Mouse (Mus musculus): ENCODE measurements around the gene Ttll8.

Ttll8 gene

DNA sequence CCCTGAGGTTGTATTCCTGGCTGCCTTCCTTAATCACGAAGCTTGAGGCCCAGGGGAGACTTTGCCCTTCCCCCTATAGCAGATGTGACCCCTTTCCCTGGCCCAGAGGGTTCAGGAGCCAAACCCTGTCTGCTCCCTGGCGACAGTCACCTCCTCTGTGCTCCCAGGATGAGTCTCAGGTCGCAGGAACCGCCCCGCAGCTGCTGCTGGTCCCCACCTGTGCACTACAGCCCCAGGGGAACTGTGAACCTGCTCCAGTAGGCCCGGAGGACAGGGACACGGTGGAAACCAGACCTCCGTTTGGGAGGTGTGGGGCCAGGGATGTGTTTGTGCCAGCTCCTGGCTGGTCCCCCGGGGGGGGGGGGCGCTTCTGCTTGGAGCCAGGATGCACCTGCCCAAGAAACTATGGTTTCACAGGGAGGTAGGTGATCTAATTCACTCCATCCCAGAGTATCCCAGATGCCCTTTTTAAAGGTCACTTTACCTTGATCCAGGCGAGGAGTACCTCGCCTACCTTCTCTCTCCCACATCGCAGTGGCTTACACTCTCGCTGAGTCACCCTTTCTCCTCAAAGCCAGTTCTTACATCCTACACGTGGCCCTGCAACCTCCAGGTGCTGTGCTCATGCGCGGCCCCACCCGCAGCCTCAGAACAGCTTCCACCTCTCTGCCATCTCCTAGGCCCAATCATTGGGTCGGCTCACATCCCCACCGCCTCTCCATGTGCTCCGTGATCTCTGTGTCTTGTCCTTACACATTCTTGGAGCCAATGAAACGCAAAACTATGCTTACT, 72.8 kb downstream of the Ttll8 start:
- no peak for DNase-seq (ENCODE audit: low spot score)

DNA sequence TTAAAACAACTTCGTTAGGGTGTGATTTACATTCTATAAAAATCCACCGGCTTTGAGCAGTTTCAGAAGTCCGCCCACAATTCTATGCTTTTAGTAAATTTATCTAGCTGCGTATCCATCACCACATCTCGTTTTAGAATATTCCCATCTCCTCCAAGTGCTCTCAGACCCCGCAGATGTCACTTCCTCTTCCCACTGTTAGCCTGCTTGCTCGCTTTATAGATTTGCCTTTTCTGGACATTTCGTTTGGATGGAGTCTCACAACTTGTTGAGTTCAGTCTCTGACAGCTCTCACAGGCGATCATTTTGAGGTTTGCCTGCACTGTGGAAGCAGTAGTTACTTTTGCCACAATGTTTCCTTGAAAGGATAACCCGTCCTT, 77.2 kb downstream of the Ttll8 start:
- DNase-seq (ENCODE audit: low spot score): no peak

DNA sequence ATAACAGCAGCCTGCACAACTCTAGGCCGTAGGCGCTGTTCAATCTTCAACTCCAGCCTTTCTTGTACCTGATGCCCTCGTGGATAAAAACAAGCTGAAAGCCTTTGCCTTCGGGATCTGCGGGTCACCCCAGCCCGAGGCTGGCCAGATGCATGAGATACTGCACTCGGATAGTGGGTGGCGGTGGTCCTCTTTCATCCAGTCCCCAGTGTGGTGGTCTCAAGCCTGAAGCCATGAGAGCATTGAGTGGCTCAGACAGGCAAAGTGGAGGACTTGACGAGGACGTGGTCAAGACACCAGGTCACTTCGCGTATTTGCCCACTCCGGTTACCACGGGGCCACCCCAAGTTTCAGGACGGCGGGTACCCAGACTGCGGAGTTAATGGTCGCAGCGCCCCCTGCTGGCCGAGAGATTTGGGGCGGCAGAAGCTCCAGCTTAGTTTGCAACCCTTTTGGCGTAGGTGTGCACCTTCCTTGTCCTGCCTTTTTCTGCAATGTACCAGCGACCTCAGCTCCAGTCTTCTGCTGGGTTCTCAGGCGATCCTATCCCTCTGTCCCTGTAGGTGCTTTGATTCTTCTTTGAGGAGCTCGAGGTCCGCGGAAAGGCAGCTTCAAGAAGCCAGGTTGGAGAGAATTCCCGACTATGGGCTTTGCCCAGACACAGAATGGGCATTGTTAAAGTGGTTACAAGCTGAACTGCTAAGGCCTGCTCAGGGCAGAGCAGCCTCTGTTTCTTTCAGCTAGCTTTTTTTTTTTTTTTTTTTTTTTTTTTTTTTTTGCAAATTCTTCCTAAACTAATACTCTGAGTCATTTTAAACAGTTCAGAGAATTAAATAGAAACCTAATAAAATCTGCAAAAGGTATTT, 77.8 kb downstream of the Ttll8 start:
- DNase-seq (ENCODE audit: low spot score): peak; percentile 78

DNA sequence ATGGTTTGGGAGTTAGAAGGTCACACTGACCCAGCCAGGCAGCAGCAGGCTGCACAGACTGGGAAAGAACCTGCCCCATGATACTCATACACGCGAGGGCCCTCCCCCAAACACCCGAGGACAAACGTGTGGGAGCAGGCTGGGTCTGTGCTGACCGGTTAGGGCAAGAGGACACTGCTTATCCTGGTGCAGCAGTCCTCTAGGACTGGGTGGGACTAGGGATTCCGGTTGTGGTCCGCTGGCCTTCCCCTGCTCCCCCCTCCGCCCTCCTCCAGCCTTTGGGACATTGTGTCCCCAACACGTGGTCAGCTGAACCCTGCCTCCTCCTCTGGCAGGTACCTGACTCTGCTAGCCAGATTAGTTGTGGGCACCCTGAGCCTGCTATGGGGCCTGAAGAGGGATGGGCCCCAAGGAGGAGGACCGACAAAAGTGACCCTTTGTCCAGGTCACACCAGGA, 78.6 kb downstream of the Ttll8 start:
- DNase-seq (ENCODE audit: low spot score): no peak

DNA sequence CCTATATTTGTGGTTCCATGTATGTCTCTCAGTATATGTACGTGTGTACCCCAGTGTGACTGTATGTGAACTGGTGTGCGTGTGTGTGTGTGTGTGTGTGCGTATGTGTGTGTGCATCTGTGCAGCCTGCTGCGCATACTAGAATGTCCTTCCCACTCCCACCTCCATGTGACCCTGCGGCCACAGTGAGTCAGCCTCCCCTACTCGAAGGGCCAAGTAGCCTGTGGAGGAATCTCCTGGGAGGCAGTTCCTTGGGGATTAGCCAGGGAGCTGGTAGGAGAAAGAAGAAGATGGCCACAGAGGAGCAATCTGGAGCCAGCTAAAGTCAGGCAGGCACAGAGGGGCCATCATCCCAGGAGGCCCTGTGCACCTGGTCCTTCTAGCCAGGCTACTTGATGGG, 79.7 kb downstream of the Ttll8 start:
- no peak for DNase-seq (ENCODE audit: low spot score)

DNA sequence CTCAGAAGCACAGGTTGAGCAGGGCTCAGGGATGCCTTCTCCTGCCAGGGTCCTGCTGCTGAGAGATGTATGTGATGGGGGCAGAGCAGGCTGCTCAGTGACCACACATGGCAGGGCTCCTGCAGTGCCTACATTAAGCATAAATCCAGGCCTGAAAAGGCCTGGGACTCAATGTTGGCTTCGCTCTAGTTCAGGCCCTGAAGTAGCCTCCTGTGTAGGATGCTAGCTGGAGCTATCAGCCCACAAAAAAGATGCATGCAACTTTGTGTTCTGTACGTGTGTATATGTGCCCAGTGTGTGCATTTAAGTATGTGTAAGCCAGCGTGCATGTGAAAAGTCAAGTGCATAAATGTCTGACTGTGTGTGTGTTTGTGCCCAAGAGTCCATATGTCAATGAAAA, 80.2 kb downstream of the Ttll8 start:
- no peak for DNase-seq (ENCODE audit: low spot score)

DNA sequence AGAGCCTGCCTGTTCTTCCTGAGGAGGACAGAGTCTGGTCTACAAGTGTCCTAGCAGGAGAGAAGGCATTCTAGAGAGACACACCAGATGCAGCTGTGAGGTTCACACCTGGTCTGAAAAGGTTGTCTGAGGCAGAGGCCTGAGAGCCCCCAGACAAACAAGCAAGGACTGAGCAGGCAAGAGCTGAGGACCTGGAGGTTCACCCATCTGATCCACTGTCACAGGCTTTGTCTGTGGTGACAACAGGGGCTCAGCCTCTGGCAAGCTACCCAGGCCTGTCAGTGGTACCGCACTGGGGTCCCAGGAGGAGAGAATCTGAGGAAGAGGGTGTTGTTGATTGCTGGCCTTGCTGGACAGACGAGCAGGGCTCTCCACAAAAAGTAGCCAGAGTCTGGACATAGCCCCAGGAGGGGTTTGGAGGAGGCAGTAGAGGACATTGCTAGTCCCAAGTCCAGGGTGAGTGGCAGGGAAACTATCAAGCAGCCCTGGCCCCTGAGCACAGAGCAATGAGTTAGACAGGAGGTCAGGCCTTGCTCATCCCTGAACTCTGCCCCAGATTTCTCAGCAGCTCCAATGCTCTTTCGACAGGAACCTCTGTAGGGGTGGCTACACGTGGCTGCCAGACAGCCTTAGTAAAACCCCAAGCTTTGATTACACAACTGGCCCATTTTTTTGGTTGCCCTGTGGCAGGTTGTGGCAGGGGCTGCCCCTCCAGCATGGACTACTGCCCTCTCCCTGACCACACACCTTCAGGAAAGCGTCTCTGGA, 83.6 kb downstream of the Ttll8 start:
- DNase-seq (ENCODE audit: low spot score): no peak

DNA sequence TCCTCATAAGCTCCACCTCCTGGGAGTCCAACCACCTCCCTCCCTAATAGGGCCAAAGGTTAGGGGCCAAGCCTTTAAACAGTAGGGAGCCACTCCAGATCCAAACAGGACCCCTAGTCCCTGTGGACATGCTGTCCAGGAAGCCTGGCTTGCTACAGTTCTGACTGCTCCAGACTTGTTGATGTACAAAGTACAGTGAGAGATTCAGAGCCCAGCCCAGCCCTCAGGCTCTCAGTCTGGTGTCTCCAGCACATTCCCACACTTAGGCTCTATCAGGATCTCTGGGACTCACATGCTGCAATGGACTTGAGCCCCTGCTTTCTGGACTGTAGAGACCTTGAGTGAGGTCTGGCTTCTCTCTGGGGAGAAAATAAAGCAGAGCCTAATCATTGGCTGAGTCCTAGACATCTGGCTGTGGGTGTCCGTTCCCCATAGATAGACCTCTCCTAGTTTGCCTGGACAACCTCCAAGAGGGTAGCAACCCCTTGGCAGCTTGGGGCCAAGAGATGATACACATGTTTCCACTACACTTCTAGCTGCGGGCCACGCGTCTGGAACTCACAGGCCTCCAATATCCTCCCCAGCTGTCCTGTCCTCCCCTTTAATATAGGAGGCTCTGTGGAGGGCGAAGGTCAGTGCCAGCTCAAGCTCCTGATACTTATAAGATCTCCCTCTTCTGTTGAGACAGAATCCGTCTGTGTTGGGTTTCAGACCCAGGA, 86.0 kb downstream of the Ttll8 start:
- DNase-seq (ENCODE audit: low spot score): no peak

DNA sequence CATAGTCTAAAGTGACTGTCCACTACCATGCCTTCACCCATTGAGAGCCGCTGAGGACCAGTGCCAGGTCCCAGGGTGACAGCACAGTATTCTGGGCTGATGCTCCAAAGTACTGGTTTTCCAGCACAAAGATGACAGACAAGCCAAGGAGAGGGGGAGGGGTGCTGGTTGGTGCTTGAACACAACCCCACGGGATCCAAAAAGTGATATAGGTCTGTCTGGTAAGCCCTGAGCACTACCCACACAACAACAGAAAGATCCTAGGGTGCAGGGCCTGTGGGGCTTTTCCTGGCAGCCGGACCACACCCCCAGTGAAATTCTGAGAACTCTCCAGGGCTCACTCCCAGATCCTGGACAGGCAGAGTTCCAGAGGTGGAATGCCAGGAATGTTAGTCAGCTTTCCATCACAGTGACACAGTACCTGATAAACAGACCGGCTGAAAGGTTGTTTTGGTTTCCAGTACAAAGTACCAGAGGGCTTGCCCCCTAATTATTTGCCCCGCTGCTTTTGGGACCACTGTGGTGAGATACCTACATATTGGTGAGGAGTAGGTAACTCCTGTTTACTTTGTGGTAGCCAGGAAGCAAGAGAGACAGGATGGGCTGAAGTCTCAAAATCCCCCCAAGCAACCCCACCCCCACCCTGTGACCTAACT, 86.7 kb downstream of the Ttll8 start:
- no peak for DNase-seq (ENCODE audit: low spot score)

DNA sequence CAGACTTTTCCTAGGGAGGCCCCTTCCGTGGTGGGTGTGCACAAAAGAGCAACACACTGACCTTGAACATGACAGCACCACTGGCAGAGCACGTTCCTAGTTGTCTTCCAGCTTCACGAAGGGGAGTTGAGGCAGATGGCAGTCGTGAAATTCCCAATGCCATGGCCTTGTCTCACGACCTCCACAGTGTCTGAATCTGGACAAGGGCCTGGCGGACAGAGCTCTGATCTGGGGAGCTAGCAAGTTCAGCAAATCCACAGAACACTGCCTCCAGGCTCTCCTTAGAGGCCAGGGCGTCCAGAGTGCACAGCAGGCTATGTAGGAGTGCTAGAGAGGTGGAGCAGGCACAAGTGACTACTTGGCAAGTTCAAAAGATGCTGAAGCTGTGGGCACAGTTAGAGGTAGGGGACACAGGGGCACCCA, 87.3 kb downstream of the Ttll8 start:
- DNase-seq (ENCODE audit: low spot score): no peak

DNA sequence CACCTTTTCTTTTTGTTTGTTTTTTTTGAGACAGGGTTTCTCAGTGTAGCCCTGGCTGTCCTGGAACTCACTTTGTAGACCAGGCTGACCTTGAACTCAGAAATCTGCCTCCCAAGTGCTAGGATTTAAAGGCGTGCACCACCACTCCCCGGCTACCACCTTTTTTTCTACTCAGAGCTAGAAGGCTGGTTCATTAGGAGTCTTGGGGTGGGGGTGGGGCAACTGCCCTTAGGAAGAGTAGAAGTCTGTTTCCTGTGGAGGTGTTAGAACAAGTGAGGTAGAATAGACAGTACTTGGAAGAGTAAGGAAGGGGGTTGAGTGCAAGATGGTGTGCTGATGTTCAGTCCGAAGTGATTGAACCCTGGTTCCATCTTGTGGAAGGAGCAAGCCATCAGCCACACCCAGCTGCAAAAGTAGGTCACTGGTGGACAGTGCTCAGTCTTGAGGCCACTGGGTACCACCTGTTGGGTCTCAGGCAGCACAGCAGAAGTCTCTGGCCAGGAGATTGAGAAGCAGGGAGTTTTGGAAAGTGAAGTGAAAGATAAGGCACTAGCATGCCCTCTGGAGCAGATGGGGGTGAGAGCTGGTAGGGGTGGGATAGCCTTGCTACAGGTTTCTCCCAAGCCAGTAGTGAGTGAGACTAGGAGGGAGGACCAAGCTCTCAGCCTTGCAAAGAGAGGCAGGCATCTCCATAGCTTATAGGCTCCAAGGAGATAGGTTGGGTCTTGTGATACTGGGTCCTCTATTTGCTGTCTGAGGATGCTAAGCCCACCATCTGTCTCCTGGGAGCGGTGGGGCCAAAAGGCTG, 88.1 kb downstream of the Ttll8 start:
- no peak for DNase-seq (ENCODE audit: low spot score)

DNA sequence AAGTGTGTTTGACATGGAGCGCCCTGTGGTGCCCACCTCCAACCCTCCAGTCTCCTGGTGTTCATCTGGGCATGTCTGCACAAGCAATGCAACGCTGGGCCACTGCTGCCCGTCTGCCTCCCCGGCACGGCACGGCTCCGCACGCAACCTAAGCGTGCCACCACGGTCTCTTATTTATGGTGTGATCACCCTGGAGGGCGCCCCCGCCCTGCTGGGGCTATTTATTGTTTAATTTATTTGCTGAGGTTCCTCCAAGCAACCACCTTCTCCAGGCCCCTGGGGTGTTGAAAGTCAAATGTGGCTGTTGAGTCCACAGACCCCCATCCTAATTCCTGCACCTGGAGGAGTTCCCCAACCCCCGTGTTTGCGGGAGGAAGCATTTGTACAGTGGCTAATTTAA, 89.2 kb downstream of the Ttll8 start:
- DNase-seq (ENCODE audit: low spot score): no peak

DNA sequence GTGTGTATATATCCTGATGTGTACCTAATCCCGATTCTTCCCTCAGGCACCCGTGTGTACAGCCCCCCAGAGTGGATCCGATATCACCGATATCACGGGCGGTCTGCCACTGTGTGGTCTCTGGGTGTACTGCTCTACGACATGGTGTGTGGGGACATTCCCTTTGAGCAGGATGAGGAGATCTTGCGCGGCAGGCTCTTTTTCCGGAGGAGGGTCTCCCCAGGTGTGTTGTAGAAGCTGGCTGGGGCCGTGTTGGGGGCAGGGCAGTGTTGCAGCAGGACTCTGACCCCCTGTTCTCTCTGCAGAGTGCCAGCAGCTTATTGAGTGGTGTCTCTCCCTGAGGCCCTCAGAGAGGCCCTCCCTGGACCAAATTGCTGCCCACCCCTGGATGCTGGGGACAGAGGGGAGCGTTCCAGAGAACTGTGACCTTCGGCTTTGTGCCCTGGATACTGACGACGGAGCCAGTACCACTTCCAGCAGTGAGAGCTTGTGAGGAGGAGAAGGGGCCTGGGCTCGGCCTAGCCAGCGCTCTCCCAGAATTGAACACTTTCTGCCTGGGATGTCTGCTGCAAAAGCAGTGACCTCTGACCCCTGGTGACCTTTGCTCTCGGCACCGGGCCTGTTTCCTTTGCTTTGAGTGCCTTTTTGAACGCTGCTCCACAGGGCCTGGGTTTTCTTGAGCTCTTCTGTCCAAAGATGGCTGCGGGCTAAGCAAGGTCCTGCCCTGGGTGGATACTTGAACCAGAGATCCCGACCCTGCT, 89.8 kb downstream of the Ttll8 start:
- peak; percentile 55 for DNase-seq (ENCODE audit: low spot score)

DNA sequence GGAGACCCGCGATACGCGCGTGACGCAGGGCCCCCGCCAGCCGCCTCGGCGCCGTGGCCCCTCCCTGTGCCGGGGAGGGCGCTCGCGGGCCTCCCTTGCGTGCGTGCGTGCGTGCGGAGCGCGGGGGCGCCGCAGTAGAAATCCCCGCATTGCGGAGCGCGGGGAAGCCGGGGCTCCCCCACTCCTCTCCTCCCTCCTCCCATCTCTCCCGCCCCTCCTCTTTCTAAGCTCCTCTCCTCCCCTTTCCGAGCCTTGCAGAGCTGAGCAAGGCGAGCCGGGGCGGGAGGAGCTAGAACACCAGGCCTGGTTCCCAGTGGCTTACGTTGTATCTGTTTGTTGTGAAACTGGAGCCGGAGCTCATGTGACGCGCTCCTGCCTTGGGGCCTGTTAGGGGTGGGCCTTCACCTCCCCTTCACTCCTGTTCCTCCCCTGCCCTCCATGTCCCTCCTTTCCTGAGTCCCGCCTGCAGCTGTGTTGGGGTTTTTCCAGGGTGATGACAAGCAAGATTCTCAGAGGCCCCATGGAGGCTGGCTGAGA, 90.5 kb downstream of the Ttll8 start:
- DNase-seq (ENCODE audit: low spot score): peak; percentile 92

DNA sequence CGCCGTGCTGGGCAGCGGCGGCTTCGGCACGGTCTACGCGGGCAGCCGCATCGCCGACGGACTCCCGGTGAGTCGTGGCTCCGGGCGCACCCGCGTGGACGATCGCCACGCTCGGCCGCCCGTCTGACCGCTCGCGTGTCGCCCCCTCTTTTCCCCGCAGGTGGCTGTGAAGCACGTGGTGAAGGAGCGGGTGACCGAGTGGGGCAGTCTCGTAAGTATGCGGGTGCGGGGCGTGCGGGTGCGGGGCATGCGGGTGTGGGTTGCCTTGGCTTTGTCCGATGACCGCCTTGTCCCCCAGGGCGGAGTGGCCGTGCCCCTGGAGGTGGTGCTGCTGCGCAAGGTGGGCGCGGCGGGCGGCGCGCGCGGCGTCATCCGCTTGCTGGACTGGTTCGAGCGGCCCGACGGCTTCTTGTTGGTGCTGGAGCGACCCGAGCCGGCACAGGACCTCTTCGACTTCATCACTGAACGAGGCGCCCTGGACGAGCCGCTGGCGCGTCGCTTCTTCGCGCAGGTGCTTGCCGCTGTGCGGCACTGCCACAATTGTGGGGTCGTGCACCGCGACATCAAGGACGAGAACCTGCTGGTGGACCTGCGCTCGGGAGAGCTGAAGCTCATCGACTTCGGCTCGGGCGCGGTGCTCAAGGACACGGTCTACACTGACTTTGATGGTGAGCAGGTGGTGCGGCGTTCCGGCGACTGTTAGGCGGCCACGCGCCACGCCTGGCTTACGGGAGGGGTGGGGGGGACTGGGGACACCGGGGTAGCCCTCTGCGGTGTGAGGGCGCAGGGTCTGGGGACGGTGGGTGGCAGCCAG, 91.1 kb downstream of the Ttll8 start:
- DNase-seq (ENCODE audit: low spot score): peak; percentile 55

DNA sequence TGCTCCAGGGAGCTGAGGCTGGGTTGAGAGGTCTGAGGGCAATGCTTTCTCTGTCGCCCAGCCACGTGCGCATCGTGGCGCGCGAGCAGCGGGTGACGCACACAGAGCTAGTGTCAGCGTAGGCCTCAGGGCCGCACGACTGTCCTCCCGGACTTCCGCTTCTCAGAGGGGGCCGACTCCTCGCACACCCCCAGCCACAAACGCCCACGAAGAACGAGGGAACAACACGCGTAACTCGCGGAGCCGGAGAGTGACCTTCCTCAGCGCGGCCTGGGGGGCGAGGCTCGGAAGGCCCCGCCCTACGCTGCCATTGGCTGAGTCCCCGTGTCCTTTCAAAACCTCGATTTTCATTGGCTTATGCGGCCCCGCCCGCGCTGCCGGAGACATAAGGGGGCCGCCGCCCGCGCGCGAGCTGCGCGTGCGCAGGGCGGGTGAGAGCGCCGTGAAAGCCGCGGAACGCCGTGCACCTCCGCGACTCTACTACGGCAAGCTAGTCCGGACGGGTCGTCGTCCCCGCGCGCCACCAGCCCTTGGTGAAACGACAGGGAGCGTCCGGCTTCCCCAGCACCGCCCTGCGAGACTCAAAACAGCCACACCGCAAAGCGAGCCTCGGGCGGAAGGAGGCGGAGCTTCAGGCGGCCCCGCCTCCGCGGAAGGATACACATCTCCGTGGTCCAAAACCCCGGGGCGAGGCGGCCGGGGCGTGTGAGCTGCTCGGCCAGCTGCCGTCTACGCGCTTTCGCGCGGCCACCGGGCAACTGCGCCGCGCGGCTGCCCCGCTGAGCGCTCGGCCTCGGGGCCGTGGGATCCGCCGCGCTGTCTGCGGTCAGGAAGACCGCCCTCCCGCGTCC, 92.2 kb downstream of the Ttll8 start, which contains the start of gene Pim3:
TSS of gene Pim3 (plus strand) at position 415 of the 851 bp plus-strand sequence.
- DNase-seq (ENCODE audit: low spot score): peak; percentile 98

DNA sequence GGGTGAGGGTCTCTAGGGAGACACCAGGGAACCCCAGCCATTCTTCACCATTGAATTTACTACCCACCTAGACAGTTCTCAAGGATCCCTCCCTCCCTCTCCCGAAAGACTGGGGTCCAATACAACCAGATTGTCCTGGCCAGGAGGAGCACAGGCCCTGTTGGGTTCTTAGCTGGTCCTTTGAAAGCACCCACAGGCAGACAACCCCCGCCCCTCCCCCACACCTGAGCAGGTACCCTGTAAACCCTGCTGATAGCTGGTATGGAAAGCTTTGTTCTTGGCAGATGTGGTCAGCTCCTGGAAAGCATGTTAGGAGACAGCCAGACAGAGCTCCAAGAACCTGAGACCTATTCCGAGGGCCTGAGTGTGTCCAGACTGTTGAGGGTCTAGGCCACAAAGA, 93.4 kb downstream of the Ttll8 start:
- no peak for DNase-seq (ENCODE audit: low spot score)

Data from layer of hippocampus, adult 11-12 months (tissue).